Mouse (Mus musculus): ENCODE measurements around the gene Sacm1l.

Gene Sacm1l

DNA sequence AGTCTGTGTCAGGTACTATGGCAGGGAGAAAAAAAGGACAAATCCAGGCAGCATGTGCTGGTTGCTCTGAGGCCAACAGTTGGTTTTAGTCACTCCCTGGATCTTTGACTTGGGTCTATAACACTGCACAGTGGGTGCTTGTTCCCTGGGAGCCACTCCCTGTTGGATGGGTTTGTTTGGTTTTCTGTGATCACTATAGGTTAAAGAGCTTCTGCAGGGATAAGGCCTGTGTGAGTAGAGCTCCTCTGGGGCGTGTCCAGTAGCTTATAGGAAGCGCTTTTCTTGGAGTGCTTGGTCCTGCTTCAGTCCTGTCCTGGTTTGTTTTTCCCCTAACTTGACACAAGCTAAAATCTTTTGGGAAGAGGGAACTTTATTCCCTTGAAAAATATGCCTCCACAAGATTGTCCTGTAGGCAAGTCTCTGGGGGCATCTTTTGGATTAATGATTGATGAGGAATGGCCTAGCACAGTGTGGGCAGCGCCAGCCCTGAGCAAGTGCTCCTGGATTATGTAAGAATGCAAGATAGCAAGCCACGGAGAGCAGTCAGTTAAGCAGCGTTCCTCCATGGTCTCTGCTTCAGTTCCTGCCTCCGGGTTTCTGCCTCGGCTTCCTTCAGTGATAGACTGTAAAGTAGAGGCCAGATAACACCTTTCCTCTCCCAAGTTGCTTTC, 59.8 kb downstream of the Sacm1l start:
- 88% methylated on average over 7 of the region's 7 CpGs for WGBS

- WGBS = 72% methylated on average over 4 of the region's 4 CpGs
These were observed 65.6 kb downstream of the Sacm1l start for GRCm38 (mm10) chr9:123595194-123595593.

GRCm38 (mm10) chr9:123596910-123597309, 67.4 kb downstream of the Sacm1l start:
- 96% methylated on average over 2 of the region's 2 CpGs for WGBS

DNA sequence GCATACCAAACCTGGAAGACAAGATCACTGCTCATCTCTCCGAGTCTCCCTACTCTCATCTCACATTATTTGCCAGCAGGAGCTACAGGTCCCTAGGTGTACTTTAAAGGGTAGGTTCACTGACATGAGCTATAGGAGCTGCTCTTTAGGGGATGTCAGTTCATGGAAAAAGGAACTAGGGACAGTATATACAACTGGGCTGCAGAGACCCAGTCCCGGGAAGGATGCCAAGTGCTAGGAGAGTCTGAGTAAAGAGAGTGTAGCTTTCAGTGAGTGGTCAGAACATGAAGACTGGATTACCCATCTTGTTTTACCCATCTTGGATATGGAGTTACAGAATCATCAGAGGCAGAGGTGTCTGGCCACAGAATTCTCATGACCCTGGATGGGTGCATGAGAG, 67.8 kb downstream of the Sacm1l start:
- 96% methylated on average over 2 of the region's 2 CpGs for WGBS

GRCm38 (mm10) chr9:123601529-123601928, 72.0 kb downstream of the Sacm1l start:
- 90% methylated on average over 1 of the region's 1 CpGs for WGBS

DNA sequence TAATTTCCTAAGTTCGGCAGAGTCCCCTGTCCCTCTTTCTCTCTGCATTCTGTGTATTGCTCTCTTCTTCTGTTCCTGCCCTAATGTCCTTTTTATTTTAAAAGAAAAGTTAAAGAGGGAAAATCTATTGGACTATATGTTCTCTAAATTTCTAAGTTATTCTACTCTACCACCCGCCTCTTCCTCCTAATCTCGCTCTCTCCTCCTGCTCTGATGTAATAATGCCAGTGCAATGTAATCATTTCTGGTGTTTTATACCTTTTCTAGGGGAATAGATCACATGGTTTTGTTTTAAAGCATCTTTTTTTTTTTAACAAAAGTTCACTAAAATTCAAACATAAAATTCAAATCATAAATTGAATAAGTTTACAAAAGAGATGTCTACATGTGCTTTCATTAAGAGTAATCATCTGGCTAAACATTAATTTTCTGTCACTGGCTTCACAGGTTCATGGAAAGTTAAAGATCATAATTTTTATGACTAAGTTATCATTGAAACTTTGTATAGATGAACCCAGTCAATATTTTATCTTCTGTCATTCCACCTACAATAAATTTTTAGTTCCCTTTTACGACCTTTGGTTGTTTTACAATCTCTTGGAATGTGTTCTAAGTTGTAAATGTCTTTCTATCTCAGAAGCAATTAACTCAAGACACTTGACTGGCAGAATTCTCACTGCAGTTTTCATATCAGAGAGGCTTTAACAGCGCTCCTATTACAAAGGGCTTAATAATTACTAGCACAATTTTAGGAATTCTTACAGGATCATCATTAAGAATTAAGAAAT, 90.9 kb downstream of the Sacm1l start:
- 88% methylated on average over 5 of the region's 5 CpGs for WGBS

- WGBS = 94% methylated on average over 2 of the region's 2 CpGs
These were observed 95.2 kb downstream of the Sacm1l start for GRCm38 (mm10) chr9:123624741-123625140.

- WGBS = 93% methylated on average over 11 of the region's 11 CpGs
These were observed 96.3 kb downstream of the Sacm1l start for GRCm38 (mm10) chr9:123625821-123626220.

- 88% methylated on average over 3 of the region's 3 CpGs for WGBS
These were observed 102.1 kb downstream of the Sacm1l start for GRCm38 (mm10) chr9:123631666-123632065.

DNA sequence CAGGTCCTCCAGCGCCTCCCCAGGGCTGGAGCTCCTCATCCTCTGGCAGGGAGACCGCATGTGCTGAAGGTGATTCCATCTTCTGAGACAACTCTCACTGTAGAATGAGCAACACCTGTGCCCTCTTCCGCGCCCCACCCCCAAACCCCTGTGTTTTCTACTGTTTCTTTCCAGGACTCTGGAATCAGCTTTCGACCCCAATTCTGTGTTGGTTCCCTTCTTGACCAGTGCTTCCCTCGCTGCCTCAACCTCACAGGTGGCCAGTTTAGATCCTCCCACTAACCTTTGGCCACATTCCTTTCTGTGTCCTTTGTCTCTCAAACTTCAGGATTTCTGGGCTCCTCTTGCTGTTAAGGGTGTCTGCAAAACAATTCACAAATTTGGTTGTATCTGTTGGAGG, 102.7 kb downstream of the Sacm1l start, which contains the start of gene Slc6a20b:
Gene Slc6a20b, minus strand, starts transcription at position 285 of the 400 bp plus-strand sequence.
- WGBS = 85% methylated on average over 6 of the region's 6 CpGs

- WGBS = 87% methylated on average over 3 of the region's 3 CpGs
These were observed 103.4 kb downstream of the Sacm1l start for GRCm38 (mm10) chr9:123632993-123633392.

DNA sequence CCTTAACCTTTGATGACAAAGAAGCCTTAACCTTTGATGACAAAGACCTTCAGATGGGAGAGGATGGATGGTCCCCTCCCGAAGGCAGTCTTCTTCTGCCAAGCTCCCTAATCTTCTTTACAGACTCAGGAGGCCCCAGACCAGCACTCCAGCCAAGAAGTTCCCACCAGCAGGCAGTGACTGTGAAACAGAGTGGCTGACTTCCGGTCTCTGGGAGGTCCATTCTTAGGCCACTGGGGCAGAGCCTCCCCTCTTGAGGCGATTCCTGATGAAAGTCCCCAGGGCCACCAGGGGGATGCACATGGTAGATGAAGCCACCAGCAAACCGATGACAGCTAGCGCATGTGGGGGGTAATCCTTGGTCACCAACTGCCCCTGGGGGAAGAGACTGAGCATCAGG, 107.2 kb downstream of the Sacm1l start:
- 84% methylated on average over 5 of the region's 5 CpGs for WGBS

DNA sequence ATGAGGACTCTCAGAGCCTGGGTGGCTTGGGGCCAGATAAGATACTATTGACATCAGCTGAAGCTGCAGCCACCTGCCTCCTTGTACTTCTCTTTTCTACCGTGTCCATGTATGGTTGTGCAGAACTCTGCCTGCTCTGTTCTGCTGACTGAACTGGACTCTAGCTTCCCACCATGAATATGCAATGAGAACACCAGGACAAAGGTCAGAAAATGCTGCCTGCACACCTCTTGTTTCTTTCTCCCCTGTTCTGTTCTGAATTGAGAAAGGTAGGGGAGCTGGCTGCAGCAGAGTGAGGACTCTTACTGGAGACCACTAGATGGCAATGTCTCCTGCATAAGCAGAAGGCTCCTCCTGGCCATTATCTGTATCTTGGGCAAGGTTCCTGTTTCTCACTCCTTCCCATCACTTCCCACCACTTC, 109.1 kb downstream of the Sacm1l start:
- WGBS = 79% methylated on average over 1 of the region's 1 CpGs

DNA sequence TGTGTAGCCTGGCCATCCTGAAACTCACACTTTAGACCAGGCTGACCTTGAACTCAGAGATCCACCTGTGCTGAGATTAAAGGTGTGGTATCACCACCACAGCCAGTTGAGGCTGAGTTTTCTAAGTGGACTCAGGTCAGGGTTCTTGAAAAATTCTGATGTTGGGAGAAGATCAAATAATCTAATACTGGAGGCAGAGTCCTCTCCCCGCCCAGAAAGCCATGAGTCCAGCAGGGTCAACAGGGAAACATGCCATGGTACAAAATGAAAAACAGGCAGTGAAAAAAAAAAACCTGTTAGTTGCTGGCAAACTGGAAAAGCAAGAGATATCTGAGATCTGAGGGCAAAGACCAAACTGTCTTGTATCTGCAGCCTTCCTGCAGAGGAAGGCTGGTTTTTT, 110.5 kb downstream of the Sacm1l start:
- WGBS = 73% methylated on average over 1 of the region's 1 CpGs

All from cerebral cortex, adult 2 months (tissue).